Mouse (Mus musculus) stomach, postnatal 0 days (tissue): ENCODE results near the gene Hist1h3g. TPM values are rescaled to one million over a fixed set of nuclear protein-coding genes. Genes with fewer than 3 reads are reported as not detected.
"Not testable (repeated sequence)": the region's sequence is repeated elsewhere in the genome, so short reads cannot be mapped to it uniquely, and the experiment has no call there.

Source experiments
- ATAC-seq: fragments of 200-750 bp; cut with Nextera tagmentation; 2 replicates; pipeline ENCODE4 v1.8.0; 2017; ENCODE audit not compliant: low FRiP score, low TSS enrichment
- DNase-seq: peaks from one replicate; pipeline ENCODE4 v3.0.0-alpha.2; 2016; ENCODE audit warnings: low spot score
- H3K27ac ChIP-seq: fragments of 300-500 bp; sonication (generic); replicated peaks from 2 replicates; pipeline ENCODE4 v1.5.1; 2014; ENCODE audit warnings: mild to moderate bottlenecking, control low read depth
- H3K27me3 ChIP-seq: fragments of 300-500 bp; sonication (generic); 2 replicates; pipeline ENCODE4 v1.6.1; 2014; ENCODE audit warnings: low read length; ENCODE audit not compliant: control insufficient read depth, insufficient read depth
- H3K36me3 ChIP-seq: fragments of 300-500 bp; sonication (generic); 2 replicates; pipeline ENCODE4 v1.6.1; 2014; ENCODE audit warnings: low read length, mixed read lengths; ENCODE audit not compliant: control insufficient read depth, insufficient read depth
- H3K4me1 ChIP-seq: fragments of 300-500 bp; sonication (generic); replicated peaks from 2 replicates; pipeline ENCODE4 v1.6.1; 2014; ENCODE audit warnings: antibody characterized with exemption; ENCODE audit not compliant: control insufficient read depth, insufficient read depth
- H3K4me2 ChIP-seq: fragments of 300-500 bp; sonication (generic); replicated peaks from 2 replicates; pipeline ENCODE4 v1.6.1; 2014; ENCODE audit warnings: low read depth, mild to moderate bottlenecking, control low read depth, moderate library complexity
- H3K4me3 ChIP-seq: fragments of 300-500 bp; sonication (generic); 2 replicates; pipeline ENCODE4 v1.5.1; 2014; ENCODE audit warnings: low read depth, low read length, control low read depth
- H3K9ac ChIP-seq: fragments of 300-500 bp; sonication (generic); 2 replicates; pipeline ENCODE4 v1.6.1; 2014; ENCODE audit warnings: mild to moderate bottlenecking, low read length, control low read depth, mixed read lengths
- H3K9me3 ChIP-seq: fragments of 300-500 bp; sonication (generic); 2 replicates; pipeline ENCODE4 v1.6.1; 2016; ENCODE audit warnings: low read length; ENCODE audit not compliant: control insufficient read depth
- CTCF ChIP-seq: IDR thresholded peaks from 2 replicates; pipeline ENCODE4 v1.5.1; 2016; ENCODE audit warnings: antibody characterized with exemption, low read depth, mild to moderate bottlenecking, moderate library complexity
- EP300 ChIP-seq: optimal IDR thresholded peaks from 2 replicates; pipeline ENCODE3; 2016; ENCODE audit warnings: antibody characterized with exemption
- WGBS: fragments of 180-500 bp; shearing (Covaris S2); extraction: QIAGEN DNeasy Blood & Tissue Kit; methylation state at CpG from one replicate; pipeline ENCODE4 v1.1.7; 2014; 5-methylcytosine and 5-hydroxymethylcytosine counted together
- polyA plus RNA-seq: library from polyadenylated mRNA; unstranded; fragments of >200 nt; fragmentation: Nextera tagmentation; extraction: Ambion mirVana; gene quantifications from 2 replicates; pipeline ENCODE4 v1.2.1, GENCODE M21; 2015

Gene Hist1h3g
- polyA plus RNA-seq, 1 experiment from 2014 or later: 3.4 TPM

GRCm38 (mm10) chr13:23546694-23547093 is 11.5 kb downstream of the Hist1h3g start:
- no peak for DNase-seq
- 59% methylated on average over 5 of the region's 5 CpGs for WGBS
- Histone ChIP-seq H3K4me2 (no peak overlapping the region), H3K4me3 (no peak overlapping the region), H3K36me3 (no peaks in the 10 kb centered on the region), H3K27ac (no peak overlapping the region), H3K9ac (no peak overlapping the region), H3K4me1 (no peaks in the 10 kb centered on the region), H3K27me3 (no peaks in the 10 kb centered on the region), H3K9me3 (no peaks in the 10 kb centered on the region)
- ATAC-seq: no peak
- TF ChIP-seq CTCF: no peak
- no peak for TF ChIP-seq EP300

GRCm38 (mm10) chr13:23550761-23551145 is 15.5 kb downstream of the Hist1h3g start:
- 6% methylated on average over 3 of the region's 3 CpGs for WGBS

GRCm38 (mm10) chr13:23551146-23551834 is 16.1 kb downstream of the Hist1h3g start, which contains the start of gene Hist1h4f:
Gene Hist1h4f, minus strand, starts transcription at chr13:23551648.
- peak; percentile 92 for DNase-seq
- H3K27ac ChIP-seq: peak within 1 kb of the TSS; percentile 85
- peak; percentile 80 for ATAC-seq
- peak; percentile 69 for TF ChIP-seq CTCF
- peak; percentile 7 for TF ChIP-seq EP300
- peak within 1 kb of the TSS; percentile 52 for H3K9ac ChIP-seq
- not testable (repeated sequence) for H3K9me3 ChIP-seq, H3K4me1 ChIP-seq, H3K36me3 ChIP-seq, H3K27me3 ChIP-seq
- WGBS: 0% methylated on average over 42 of the region's 47 CpGs
- peak within 1 kb of the TSS; percentile 57 for H3K4me2 ChIP-seq
- H3K4me3 ChIP-seq: peak within 1 kb of the TSS; percentile 43

More at GRCm38 (mm10) chr13:23550761-23551145, 15.5 kb downstream of the Hist1h3g start:
- Histone ChIP-seq H3K9me3 (no peaks in the 10 kb centered on the region), H3K36me3 (no peaks in the 10 kb centered on the region), H3K9ac (peak overlapping the region; percentile 52; the same call in 1 of the 2 replicates), H3K4me2 (peak overlapping the region; percentile 57), H3K27me3 (no peaks in the 10 kb centered on the region), H3K27ac (peak overlapping the region; percentile 85), H3K4me1 (no peaks in the 10 kb centered on the region), H3K4me3 (peak overlapping the region; percentile 43)
- TF ChIP-seq EP300: no peak
- TF ChIP-seq CTCF: no peak
- DNase-seq: no peak
- no peak for ATAC-seq

GRCm38 (mm10) chr13:23551931-23552914 is 17.0 kb downstream of the Hist1h3g start:
- no peaks in the 10 kb centered on the region for H3K36me3 ChIP-seq
- no peak for DNase-seq
- no peak for TF ChIP-seq CTCF
- H3K27ac ChIP-seq: peak overlapping the region; percentile 85
- WGBS: 41% methylated on average over 8 of the region's 8 CpGs
- H3K27me3 ChIP-seq: no peaks in the 10 kb centered on the region
- H3K9me3 ChIP-seq: no peaks in the 10 kb centered on the region
- H3K4me2 ChIP-seq: peak overlapping the region; percentile 57
- no peak for ATAC-seq
- H3K4me1 ChIP-seq: no peaks in the 10 kb centered on the region
- peak overlapping the region; percentile 52; the same call in 1 of the 2 replicates for H3K9ac ChIP-seq
- peak overlapping the region; percentile 43 for H3K4me3 ChIP-seq

GRCm38 (mm10) chr13:23552962-23553361 is 17.7 kb downstream of the Hist1h3g start, which contains the start of gene Hist1h1d:
Gene Hist1h1d, plus strand, starts transcription at chr13:23553262.
- peak within 1 kb of the TSS; percentile 85 for H3K27ac ChIP-seq
- H3K4me2 ChIP-seq: peak within 1 kb of the TSS; percentile 57
- TF ChIP-seq CTCF (no peak), EP300 (no peak)
- no peaks in the 10 kb centered on the region for H3K9me3 ChIP-seq
- H3K9ac ChIP-seq: no peak within 1 kb of the TSS
- ATAC-seq (no peak), DNase-seq (no peak)
- no peaks in the 10 kb centered on the region for H3K4me1 ChIP-seq
- H3K36me3 ChIP-seq: no peaks in the 10 kb centered on the region
- H3K4me3 ChIP-seq: no peak within 1 kb of the TSS
- H3K27me3 ChIP-seq: no peaks in the 10 kb centered on the region
